Mouse (Mus musculus) skeletal muscle tissue, adult 2 months (tissue): ENCODE measurements around the gene Ryk.

Source experiments
- DNase-seq: peaks from one replicate; pipeline ENCODE4 v3.0.0-alpha.2; 2012; ENCODE audit warnings: low read depth, low spot score

Gene Ryk

GRCm38 (mm10) chr9:102948706-102949105 lies 114.0 kb downstream of the Ryk start:
- DNase-seq = no peak

GRCm38 (mm10) chr9:102951091-102951994 lies 116.6 kb downstream of the Ryk start:
- no peak for DNase-seq

GRCm38 (mm10) chr9:102955866-102956265 lies 121.1 kb downstream of the Ryk start:
- DNase-seq = no peak
